Mouse (Mus musculus) E14TG2a.4 (cell line): ENCODE measurements around the gene Cdc25a.

Source experiments
- CTCF ChIP-seq: conservative IDR thresholded peaks from 2 replicates; pipeline ENCODE4 v1.5.1; 2014; ENCODE audit warnings: low read length
- NANOG ChIP-seq: IDR thresholded peaks from 2 replicates; pipeline ENCODE4 v1.6.1; 2014; ENCODE audit warnings: borderline replicate concordance, low read length, mixed read lengths
- POU5F1 ChIP-seq: IDR thresholded peaks from 2 replicates; pipeline ENCODE4 v1.6.1; 2014; ENCODE audit warnings: low read length, borderline replicate concordance

DNA sequence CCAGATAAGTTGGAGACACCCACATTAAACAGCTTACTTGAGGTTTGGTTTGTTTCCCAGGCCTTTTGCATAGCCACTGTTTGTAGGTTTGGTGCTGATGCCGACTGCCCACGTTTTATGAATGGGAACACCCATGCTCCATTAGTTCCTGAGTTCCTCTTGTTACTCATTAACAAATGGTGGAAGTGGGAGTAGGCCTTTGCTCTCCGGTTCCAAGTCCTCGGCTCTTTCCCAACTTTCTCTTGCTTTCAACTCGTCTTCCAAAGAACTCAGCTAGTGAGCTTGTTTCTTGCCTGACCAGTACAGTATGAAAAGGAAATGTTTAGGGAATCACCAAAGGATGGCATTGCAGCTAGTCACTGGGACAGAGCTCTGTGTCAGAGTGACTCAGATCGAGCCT, 20.2 kb downstream of the Cdc25a start:
- TF ChIP-seq CTCF = no peak
- TF ChIP-seq POU5F1 = no peak
- TF ChIP-seq NANOG = no peak
